Mouse (Mus musculus) liver, embryonic 14.5 days (tissue): Measurements from ENCODE around the gene Rcan1. TPM values are rescaled to one million over a fixed set of nuclear protein-coding genes. Genes with fewer than 3 reads are reported as not detected.

Experiments used
- ATAC-seq: fragments of 200-750 bp; cut with Nextera tagmentation; 2 replicates; pipeline ENCODE4 v1.8.0; 2017; ENCODE audit warnings: moderate number of reproducible peaks, mild to moderate bottlenecking, moderate library complexity; ENCODE audit not compliant: insufficient read depth
- DNase-seq, 3 experiments: peaks; one replicate each; pipeline ENCODE4 v3.0.0-alpha.2; 2012 to 2013; ENCODE audit warnings: low read depth in 3 of 3, low spot score in 3 of 3
- H3K27ac ChIP-seq: fragments of 300-500 bp; sonication (generic); 2 replicates; pipeline ENCODE4 v1.5.1; 2014; ENCODE audit warnings: moderate library complexity, mild to moderate bottlenecking, control low read depth, inconsistent platforms
- H3K27me3 ChIP-seq: fragments of 300-500 bp; sonication (generic); 2 replicates; pipeline ENCODE4 v1.6.1; 2014; ENCODE audit warnings: mild to moderate bottlenecking, low read length, moderate library complexity; ENCODE audit not compliant: control insufficient read depth, insufficient read depth
- H3K36me3 ChIP-seq: fragments of 300-500 bp; sonication (generic); replicated peaks from 2 replicates; pipeline ENCODE4 v1.6.1; 2014; ENCODE audit warnings: low read depth; ENCODE audit not compliant: control insufficient read depth, insufficient read depth
- H3K4me1 ChIP-seq, 2 experiments: fragments of 200-500 bp in 1 of 2; fragments of 300-500 bp in 1 of 2; sonication (generic) in 1 of 2; replicated peaks; 2 replicates each; pipeline ENCODE4 v1.6.1; 2012 to 2014; ENCODE audit warnings: antibody characterized with exemption in 1 of 2, inconsistent platforms in 1 of 2, low read length in 1 of 2; ENCODE audit not compliant: control insufficient read depth in 2 of 2, insufficient read depth in 2 of 2
- H3K4me2 ChIP-seq: fragments of 300-500 bp; sonication (generic); 2 replicates; pipeline ENCODE4 v1.6.1; 2014; ENCODE audit warnings: low read depth, mild to moderate bottlenecking, control low read depth, moderate library complexity
- H3K4me3 ChIP-seq, 2 experiments: fragments of 200-500 bp in 1 of 2; fragments of 300-500 bp in 1 of 2; sonication (generic) in 1 of 2; 2 replicates each; pipeline ENCODE4 v1.5.1; 2012 to 2014; ENCODE audit warnings: low read depth in 2 of 2, low read length in 2 of 2, mild to moderate bottlenecking in 2 of 2, control low read depth in 1 of 2, inconsistent platforms in 1 of 2, moderate library complexity in 1 of 2; ENCODE audit not compliant: insufficient read depth in 1 of 2
- H3K9ac ChIP-seq: fragments of 300-500 bp; sonication (generic); replicated peaks from 2 replicates; pipeline ENCODE4 v1.6.1; 2014; ENCODE audit warnings: mild to moderate bottlenecking, control low read depth, moderate library complexity
- H3K9me3 ChIP-seq: fragments of 300-500 bp; sonication (generic); 2 replicates; pipeline ENCODE4 v1.6.1; 2016; ENCODE audit warnings: low read length, mixed read lengths; ENCODE audit not compliant: control insufficient read depth
- CTCF ChIP-seq: IDR thresholded peaks from 2 replicates; pipeline ENCODE4 v1.5.1; 2016; ENCODE audit warnings: antibody characterized with exemption, low read depth, control low read depth
- EP300 ChIP-seq: IDR thresholded peaks from 2 replicates; pipeline ENCODE4 v1.6.1; 2016; ENCODE audit warnings: antibody characterized with exemption, low read depth
- WGBS: fragments of 180-500 bp; shearing (Covaris S2); extraction: QIAGEN DNeasy Blood & Tissue Kit; methylation state at CpG from one replicate; pipeline ENCODE4 v1.1.7; 2014; ENCODE audit not compliant: insufficient replicate concordance; 5-methylcytosine and 5-hydroxymethylcytosine counted together
- polyA plus RNA-seq, 2 experiments: library from polyadenylated mRNA; depleted of rRNA in 1 of 2; stranded (reverse) in 1 of 2; unstranded in 1 of 2; fragments of >200 nt; fragmentation: Nextera tagmentation in 1 of 2; extraction: Ambion mirVana in 1 of 2; gene quantifications; 2 replicates each; pipeline versions ENCODE4 v1.2.1 to v1.2.3; 2012 to 2014

The Rcan1 gene
- polyA plus RNA-seq, 2 experiments, result 6.2 to 8.7 TPM

DNA sequence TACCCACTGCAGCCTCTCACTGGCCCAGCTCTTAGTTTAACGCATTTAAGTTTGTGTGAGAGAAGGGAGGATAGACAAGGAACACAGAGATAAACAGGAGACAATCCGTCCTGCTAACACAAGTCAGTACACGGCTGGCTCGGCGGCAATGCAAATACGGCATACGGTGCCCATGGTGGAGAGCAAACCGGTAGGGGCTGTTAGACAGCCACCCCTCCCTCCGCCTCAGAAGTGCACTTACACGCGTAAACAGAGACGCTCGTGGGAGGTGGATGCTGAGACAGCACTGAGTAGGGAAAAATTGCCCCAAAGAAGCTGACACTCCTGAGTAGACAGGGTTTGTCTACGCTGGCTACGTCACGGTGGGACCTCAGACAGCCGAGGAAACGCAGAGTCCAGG lies 16.2 kb downstream of the Rcan1 start:
- Histone ChIP-seq H3K4me2 (no peak overlapping the region), H3K4me3 (no peak overlapping the region), H3K9ac (no peak overlapping the region), H3K9me3 (no peaks in the 10 kb centered on the region), H3K27me3 (no peaks in the 10 kb centered on the region), H3K36me3 (no peaks in the 10 kb centered on the region), H3K4me1 (peaks cover 5 to 7% of the 10 kb centered on the region in 2 experiments; a peak in 2 of 4 replicates), H3K27ac (no peak overlapping the region)
- TF ChIP-seq EP300 (no peak), CTCF (no peak)
- DNase-seq (no peak), ATAC-seq (no peak)
- 83% methylated on average over 18 of the region's 18 CpGs for WGBS

DNA sequence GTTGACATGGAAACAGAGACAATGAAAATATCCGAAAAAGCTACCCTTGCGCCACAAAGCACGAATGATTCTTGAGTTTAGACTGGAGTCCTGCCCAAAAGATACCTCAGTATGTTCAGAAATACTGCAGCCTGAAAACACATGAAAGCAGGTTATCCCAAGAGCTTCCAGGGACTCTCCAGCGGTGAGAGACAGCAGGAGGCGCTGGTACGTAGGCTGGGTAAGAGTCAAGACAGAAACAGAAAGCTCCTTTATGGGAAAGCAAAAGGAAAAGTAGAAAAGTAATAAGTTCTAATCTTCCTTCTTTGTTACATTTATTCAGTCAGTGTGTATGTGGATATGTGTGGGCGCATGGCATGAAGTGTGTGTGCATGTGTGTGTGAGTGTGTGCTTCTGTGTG lies 16.7 kb downstream of the Rcan1 start:
- no peak overlapping the region for H3K27ac ChIP-seq
- no peak overlapping the region for H3K4me3 ChIP-seq
- H3K27me3 ChIP-seq, result no peaks in the 10 kb centered on the region
- DNase-seq, result no peak
- no peak for ATAC-seq
- no peak overlapping the region for H3K4me2 ChIP-seq
- no peak overlapping the region for H3K9ac ChIP-seq
- H3K4me1 ChIP-seq, result peaks cover 5 to 7% of the 10 kb centered on the region in 2 experiments; a peak in 2 of 4 replicates
- TF ChIP-seq EP300 (no peak), CTCF (no peak)
- no peaks in the 10 kb centered on the region for H3K9me3 ChIP-seq
- 80% methylated on average over 7 of the region's 7 CpGs for WGBS
- H3K36me3 ChIP-seq, result no peaks in the 10 kb centered on the region

DNA sequence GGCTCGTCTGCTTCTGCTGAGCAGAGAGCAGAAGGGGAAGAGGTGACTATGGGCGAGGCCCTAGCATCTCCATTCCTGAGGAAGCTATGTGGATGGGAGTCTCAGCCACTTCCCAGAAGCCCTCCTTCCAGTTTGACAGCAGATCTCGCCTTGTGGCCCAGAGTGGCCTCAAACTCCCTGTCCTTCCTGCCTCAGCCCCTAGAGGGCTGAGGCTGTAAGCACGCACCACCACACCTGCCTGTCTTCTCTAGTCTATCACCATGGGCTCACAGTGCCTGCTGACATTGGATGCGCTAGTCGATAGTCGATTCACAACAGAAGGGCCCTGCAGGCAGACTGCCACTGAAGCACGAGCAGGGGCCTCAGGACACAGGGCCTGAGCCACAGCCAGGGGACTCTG lies 18.1 kb downstream of the Rcan1 start:
- no peaks in the 10 kb centered on the region for H3K27me3 ChIP-seq
- H3K4me2 ChIP-seq, result no peak overlapping the region
- no peak for ATAC-seq
- H3K9me3 ChIP-seq, result no peaks in the 10 kb centered on the region
- no peak overlapping the region for H3K27ac ChIP-seq
- H3K9ac ChIP-seq, result no peak overlapping the region
- no peak for TF ChIP-seq EP300
- TF ChIP-seq CTCF, result peak; percentile 52
- H3K36me3 ChIP-seq, result no peaks in the 10 kb centered on the region
- H3K4me3 ChIP-seq, result no peak overlapping the region
- WGBS, result 55% methylated on average over 8 of the region's 8 CpGs
- no peak for DNase-seq
- H3K4me1 ChIP-seq, result peaks cover 5 to 7% of the 10 kb centered on the region in 2 experiments; a peak in 2 of 4 replicates

DNA sequence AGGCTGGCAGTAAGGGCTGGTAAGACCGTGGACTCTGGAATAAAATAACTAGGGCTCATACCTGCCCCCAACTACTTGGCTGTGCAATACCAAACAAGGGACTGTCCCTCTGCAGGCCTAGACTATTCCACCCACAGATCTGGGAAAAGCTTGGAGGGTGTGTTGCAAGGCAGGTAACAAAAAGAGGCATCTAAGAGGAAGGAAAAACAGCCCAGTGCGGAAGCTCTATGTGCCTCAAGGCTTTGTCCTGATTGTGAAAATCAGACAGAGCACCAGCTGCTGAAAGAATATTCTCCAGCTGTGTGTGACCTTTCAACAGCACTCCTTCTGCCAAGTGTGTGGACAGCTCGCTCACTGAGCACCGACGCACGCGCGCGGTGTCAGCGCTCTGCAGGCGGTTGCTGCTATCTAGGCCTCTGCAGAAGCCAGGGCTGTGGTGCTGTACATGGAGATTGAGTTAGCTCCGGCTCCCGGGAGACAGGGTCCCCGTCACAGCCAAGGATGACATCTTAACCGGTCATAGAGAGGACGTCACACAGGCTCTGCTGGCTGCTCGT lies 19.1 kb downstream of the Rcan1 start:
- no peak for TF ChIP-seq EP300
- TF ChIP-seq CTCF, result no peak
- no peak for DNase-seq
- Histone ChIP-seq H3K27me3 (no peaks in the 10 kb centered on the region), H3K9me3 (no peaks in the 10 kb centered on the region), H3K27ac (no peak overlapping the region), H3K4me2 (no peak overlapping the region), H3K9ac (no peak overlapping the region), H3K4me1 (no peaks in the 10 kb centered on the region; a peak in 1 of 4 replicates), H3K36me3 (no peaks in the 10 kb centered on the region), H3K4me3 (no peak overlapping the region)
- no peak for ATAC-seq
- 80% methylated on average over 17 of the region's 17 CpGs for WGBS

DNA sequence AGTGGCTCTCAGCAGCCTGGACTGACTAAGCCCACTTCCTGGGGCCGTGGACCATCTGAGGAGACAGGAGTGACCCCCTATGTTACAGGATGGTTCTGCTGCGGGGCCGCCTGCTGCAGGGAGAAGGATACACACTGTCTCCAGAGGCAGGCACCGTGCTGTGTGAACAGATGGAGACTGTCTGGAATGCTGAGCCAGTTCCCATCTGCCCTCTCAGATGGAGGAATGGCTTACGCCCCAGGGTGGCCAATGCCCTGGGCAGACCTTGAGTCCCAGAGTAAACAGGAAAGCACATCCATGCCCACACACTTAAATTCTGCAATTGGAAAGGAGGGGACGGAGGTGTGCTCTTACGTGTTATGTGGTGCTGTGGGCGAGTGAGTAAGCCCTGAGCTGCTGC lies 20.3 kb downstream of the Rcan1 start:
- 73% methylated on average over 8 of the region's 8 CpGs for WGBS
- 0 out of 4 replicates have a peak, but pooled peaks cover 0 to 1% of the 10 kb centered on the region in 2 experiments for H3K4me1 ChIP-seq
- no peak overlapping the region for H3K4me2 ChIP-seq
- H3K9me3 ChIP-seq, result no peaks in the 10 kb centered on the region
- no peaks in the 10 kb centered on the region for H3K27me3 ChIP-seq
- no peak overlapping the region for H3K4me3 ChIP-seq
- H3K36me3 ChIP-seq, result no peaks in the 10 kb centered on the region
- ATAC-seq (no peak), DNase-seq (no peak)
- H3K27ac ChIP-seq, result no peak overlapping the region
- no peak for TF ChIP-seq CTCF
- no peak for TF ChIP-seq EP300
- H3K9ac ChIP-seq, result no peak overlapping the region
